Mouse (Mus musculus) CD8-positive naive resting alpha-beta T cell, adult 2 months (primary cell): ENCODE measurements at regions not wholly inside any gene's neighbourhood (a gene's known extent, or its start where the extent isn't known, plus 50 kb on each side); places are given as distances from the start of the nearest gene placed in this dataset.

Experiments
- DNase-seq, 2 experiments: peaks; one replicate each; pipeline ENCODE4 v3.0.0; 2022; ENCODE audit warnings: low read depth in 2 of 2, low spot score in 2 of 2

DNA sequence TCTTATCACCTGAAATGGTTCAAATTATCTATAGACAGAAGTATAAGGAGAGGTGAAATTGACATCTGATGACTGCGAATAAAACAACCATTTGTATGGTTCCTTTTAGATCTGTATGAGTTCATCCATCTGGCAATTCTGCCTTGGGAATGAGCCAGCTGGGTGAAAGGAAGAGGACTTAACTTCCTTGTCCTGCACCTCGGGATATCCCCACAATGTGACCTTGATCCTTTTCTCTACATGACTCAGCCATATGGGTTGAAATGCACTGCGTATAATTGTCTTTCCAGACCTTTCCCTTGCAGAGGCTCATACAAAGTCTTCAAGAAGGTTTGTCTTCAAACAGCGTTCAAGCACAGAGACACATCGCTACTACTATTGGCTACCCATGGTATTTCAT lies 292.6 kb upstream of the Pitrm1 start:
- no peak for DNase-seq

DNA sequence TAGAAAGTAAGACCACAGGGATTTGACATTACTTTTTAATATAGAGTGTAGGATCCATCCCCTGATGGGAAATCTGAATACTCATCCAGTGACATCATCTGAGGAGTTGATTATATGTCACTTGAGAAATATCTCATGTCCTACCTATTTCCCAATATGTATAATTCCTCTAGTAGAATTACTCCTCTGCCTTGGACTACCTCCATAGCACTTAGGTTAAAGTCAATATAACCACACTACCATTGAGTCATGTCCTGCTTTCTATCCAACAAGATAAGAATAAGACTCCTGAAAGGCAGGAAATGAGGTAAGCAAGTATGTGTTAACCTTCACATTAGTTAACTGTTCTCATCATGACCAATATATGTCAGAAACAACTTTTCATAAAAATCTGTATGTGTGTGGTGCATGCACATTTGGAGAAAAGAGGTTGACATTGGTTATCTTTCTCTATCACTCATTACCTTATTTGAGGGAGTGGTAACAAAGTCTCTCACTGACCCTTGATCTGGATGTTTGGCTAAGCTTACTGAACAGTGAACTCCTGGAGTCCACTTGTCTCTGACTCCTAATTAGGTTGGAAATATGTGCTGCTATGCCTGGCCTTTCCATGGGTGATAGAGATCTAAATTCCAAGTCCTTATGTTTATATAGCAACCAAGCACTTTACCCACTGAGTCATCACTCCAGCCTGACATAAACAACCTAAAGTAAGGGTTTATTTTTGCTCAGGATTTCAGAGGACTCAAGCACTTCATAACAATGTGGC lies 292.0 kb upstream of the Pitrm1 start:
- DNase-seq, result no peak

DNA sequence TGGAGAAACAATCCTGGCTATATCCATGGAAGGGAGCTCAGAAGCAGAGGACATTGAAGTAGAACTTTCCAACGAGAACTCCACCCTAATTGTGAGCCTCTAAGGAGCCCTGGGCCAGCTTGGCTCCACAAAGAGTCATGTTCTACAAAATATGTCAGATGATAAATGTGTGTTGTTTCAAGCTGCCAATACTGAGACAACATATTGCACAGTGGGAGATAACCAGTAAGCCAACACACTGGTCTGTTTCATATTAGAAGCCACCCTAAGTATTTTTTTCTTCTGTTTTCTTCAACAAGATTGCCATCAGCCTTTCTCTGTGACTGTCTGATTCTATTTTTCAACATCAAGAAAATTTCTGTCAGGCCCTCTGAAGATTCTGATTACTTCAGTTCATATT lies 289.5 kb upstream of the Pitrm1 start:
- DNase-seq, result no peak

DNA sequence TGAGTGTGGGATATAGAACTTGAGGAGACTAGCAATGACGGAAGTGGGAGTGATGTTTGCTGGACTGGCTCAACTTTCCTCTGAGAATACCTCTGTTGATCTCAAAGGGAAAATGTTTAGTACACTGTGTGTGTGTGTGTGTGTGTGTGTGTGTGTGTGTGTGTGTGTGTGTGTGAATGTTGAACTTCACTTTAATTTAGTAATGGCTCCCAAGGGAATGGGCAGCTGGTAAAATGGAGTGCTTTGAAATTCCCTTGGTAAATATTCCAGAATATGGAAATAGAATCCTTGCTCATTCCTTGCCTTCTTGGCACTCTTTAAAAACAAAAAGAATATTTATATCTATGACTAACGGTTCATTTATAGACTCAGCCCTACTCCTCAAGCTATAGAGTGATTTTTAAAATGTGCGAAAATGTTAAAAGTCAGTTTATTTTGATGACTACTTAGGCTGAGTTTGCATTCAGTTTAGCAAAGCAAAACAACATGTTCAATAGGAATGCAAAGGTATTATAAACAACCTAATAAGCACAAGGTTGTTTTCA lies 287.6 kb upstream of the Pitrm1 start:
- no peak for DNase-seq

DNA sequence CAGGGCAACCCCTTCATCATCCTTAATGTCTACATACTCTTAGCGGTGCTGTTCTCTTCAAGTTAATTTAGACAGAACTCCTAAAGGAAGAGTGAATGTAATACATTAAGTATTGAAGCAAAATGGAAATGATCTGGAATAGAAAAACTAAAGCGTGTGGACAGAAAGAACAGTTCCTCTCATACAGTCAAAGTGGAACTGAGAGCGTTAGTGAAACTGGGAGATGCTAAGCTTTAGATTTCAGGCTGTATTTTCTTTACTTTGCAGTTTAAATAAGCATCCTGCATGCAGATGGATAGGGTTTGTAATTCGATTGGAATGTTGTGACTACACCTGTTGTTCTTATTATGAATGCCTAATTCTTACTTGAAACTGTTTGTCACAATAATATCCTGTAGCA lies 286.5 kb upstream of the Pitrm1 start:
- no peak for DNase-seq

DNA sequence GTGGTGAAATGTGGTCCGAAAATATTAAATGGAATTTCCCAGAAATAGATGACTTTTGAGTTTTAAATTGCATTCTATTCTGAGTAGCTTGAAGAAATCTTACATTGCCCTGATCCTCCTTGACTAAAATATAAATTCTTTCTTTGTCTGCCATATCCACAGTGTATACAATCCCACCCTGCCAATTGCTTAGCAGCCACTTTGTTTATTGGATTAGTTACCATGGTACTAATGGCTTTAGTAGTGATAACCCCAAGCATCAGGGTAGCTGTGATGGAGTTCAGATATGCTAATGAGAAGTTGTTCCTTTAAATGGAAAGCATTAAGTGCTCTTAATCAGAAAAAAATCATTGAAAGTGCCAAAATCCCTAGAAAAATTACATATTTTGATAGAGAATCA lies 277.4 kb upstream of the Pitrm1 start:
- DNase-seq, result no peak

DNA sequence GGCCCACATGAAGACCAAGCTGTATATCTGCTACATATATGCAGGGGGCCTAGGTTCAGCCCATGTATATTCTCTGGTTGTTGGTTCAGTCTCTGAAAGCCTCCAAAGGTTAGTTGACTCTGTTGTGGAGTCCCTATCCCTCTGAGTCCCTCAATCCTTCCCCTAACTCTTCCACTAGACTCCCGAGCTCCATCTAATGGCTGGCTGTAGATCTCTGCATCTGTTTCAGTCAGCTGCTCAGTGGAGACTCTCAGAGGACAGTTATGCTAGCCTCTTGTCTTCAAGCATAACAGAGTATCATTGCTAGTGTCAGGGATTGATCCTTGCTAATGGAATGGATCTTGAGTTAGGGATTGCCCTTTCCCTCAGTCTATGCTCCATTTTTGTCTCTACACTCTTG lies 275.0 kb upstream of the Pitrm1 start:
- DNase-seq, result no peak

DNA sequence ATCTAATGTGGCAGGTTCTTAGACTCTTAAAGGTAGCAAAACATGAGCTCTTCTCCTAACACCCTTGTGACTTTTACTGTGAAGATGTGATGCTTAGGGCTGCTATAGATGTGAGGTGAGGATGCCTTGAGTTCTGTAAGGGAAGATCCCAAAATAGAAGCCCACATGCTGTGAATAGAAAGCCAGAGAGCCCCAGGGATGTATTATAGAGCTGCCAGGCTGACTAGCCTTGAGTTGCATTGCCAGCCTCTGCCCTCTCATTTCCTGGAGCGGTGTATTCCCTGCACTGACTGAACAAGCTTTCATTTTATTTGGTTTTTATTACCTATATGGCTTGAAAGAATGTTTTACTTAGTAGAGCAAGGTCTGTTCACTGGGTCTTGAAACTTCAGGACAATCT lies 267.9 kb upstream of the Pitrm1 start:
- DNase-seq, result no peak

DNA sequence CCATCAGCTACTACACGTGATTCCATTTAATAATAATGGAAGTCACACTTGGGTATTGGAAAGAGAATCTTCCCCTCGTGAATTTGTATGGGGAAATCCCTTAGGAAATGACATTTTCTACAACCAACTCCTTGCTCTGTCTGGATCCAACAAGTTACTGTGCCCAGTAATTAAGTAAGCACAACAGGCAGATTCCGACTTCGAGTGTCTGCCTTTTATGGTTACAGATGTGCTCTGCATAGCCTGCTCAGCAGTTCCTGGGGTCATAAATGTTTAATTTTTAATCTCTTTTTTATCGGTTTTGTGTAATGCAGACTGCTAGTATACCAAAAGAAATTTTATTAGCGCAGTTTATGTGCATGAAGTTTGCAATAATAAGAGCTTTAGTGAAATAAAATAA lies 259.8 kb upstream of the Pitrm1 start:
- DNase-seq, result no peak

DNA sequence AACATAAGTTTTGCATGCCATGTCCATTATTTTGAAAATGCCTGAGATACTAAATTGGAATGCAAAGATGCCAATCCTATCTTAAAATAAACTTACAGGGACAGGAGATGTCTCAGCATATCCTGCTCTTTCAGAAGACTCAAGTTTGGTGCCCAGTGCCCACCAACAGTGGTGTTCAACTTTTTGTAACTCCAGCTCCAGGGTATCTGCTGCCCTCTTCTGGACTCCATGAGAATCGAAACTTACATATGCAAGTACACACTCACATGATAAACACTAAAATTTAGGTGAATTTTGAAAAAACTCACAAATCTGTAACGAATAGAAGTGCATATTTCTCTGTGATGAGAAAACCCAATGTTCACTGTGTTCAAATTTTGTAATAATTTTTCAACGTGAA lies 255.9 kb upstream of the Pitrm1 start:
- no peak for DNase-seq

DNA sequence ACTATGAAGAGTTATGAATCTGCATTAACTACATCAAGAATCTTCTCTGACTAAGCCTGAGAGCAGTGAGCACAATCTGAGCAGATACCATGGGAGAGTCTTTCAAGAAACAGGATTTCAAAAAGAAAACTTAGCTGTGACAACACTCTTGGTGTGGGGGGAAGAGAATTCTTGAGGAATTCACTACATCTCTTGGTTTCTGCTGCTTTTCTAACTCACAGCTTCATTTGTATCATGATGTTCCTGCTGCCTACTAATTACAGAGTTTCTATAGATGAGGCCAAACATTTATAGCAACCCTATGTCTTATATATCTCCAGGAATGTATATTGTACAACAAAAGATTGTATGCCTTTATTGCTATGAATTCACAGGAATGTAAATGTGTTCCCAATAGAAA lies 242.2 kb upstream of the Pitrm1 start:
- no peak for DNase-seq

DNA sequence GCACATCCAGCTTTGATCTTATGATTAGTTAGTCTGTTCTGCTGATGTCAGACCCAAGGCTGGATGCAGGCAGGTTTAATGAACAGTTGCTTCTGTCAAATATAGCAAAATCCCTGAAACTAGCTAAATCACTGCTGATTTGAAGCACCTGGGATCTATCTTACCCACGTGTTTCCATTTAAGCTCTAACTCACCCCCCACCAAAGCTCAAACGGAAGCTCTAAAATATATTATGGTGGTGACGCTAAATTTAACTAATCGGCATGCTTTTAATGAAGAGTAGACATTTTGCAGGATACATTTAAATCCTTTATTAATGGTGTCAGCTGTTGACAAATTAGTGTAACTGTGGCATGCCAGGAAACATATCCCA lies 241.3 kb upstream of the Pitrm1 start:
- no peak for DNase-seq

DNA sequence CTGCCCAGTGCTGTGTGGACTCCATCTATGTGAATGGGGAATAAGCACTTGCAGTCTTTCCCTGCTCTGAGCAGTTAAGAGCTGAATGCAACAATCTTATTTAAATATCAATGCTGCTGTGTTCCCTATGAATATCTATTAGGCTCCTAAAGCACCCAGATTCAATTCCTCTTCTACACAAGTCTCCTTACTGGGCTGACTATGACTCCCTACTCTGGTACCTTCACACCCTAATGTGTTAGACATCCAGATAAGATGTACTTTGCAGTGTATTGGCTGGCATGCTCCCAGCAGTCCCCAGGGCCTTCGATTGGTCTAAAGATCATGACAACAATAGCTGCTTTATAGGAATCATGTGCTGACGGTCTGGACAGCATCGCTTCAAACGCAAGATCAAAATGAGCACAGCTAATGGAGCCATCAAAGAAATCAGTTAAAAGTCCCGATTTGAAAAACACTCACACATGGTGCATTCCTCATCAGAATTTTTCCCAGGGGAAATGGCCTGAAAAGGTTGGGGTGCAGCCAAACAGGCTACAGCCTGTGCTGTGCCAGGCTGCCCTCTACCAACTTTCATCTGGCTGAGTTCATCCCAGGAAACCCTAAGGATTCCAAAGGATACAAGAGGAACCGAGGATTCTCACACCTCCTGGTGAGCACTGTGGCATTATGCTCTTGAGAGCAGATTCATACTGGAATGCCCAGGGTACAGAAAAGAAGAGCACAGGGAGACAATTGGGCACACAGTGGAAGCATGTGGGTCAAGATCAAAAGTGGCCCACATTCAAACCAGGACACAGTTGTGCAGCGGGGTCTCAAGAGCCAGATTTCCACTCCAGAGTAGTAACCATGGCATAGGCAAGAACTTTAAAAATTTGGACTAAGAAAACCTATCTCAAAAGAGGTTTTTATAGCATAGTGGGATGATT lies 240.7 kb upstream of the Pitrm1 start:
- DNase-seq, result no peak

DNA sequence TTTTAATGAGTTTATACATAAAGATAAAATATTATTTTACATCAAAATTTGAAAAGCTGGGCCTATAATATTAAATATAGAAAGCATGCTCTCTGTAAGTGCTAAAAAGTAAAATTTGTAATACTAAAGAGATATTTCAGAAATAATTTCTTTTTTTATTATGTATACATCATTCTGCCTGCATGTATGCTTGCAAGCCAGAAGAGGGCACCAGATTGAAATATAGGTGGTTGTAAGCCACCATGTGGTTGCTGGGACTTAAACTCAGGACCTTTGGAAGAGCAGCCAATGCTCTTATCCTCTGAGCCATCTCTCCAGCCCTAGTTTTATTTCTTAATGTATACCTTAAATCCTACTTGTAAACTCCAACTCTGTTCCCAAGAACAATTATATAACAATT lies 231.7 kb upstream of the Pitrm1 start:
- no peak for DNase-seq

DNA sequence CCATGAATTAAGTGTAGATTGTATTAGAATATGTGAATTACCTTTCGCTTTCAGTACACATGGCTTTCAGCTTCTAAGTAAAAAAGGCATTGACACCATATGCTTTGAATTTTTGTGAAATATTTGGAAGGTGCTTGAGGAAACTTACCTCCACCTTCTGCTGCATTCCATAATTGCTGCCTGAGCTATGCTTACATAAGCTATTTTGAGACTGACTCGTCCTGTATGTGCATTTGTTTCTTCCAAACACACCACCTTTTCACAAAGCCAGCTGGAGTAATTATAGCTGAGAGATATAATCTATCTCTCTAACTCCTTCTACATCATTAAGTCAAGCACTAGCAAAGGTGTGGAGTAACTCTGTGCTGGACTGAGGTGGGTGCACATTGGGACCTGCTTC lies 224.0 kb upstream of the Pitrm1 start:
- no peak for DNase-seq

DNA sequence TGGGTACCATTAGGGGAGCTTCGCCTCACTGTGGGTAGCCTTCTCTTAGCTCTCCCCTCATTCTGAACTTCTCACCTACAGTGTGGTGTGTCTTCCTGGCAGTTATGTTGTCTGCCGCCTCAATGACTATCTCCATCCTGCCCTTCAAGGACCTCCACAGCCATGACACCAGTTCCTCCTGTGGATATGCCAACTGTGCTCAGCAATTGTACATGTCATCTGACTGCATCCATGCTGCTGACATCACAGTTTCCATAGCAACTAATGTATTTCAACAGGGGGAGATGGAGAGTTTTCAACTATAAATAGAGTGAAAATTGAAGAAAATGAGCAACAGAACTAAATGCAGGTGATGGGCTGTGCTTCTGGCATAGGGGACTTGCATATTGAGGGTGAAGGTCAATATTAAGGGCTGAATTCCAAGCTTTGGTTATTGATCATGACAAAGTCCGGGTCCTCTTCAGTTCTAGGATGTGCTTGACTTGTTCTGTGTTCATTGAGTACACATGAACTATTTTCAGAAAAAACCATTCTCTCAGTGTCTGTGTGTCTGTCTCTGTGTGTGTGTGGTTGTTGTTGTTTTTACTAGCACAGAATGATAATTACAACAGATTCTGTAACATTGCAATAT lies 217.5 kb upstream of the Pitrm1 start:
- DNase-seq, result no peak

DNA sequence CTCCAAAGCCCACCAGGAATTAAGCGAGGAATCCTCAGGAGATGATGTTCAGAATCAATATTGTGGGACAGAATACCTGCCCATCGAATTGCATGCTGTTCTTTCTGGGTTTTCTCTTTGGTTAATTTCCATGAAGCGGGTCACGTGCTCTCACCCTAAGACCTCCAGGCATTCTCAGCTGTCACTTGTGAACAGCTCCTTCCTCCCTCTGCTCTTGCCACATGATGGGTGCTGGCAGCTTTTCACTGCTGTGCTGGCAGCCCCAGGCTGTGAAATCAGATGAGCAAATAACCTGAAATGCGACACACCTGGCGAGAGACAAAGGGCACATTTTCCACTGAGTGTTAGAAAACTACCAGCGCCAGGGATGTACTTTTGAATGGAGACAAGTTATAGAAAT lies 207.8 kb upstream of the Pitrm1 start:
- DNase-seq, result no peak

DNA sequence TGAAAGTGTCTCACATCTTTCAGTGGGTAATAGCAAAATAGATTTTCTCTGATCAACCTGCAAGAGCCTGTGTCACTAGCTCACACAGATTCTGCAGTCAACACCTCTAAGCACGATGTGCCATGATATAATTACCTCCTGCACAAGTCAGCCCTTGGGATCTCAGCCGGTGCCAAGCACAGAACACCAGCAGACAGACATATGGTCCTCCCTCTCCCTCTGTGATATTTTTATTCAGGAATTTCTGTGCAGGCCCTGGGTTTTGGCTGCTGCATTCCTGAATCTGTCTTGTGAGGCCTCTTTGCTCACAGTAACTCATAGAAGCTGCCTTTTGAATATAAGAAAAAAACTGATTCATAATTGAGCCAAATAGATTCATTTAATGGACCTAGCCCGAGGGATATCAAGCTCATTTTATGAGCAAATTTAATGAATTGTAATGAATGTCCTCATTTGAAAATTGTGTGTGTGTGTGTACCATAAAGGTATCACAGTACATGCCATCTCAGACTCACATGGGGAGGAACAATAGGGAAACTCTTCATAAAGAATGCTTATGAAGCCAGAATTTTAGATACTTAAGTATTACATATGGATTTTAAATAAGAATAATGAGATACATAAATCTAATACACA lies 206.7 kb upstream of the Pitrm1 start:
- no peak for DNase-seq

DNA sequence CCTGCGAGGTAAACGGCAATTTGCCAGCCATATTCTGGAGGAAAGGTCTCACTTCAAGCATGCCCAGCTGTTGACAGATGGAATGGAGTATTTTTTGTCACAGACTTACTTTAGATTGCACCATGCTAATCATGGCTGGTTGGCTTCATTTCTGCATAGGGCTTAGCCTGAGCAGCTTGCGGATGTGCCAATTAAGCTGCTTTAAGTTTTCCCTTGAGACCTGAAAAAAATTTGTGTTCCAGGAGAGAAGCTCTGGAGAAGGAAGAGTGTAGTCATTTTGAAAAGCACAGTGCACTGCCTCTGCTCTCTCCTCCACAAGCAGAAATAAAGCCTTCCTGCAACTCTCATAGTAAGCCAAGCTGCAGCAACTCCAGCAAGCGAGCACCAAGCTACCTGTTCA lies 182.8 kb upstream of the Pitrm1 start:
- no peak for DNase-seq

DNA sequence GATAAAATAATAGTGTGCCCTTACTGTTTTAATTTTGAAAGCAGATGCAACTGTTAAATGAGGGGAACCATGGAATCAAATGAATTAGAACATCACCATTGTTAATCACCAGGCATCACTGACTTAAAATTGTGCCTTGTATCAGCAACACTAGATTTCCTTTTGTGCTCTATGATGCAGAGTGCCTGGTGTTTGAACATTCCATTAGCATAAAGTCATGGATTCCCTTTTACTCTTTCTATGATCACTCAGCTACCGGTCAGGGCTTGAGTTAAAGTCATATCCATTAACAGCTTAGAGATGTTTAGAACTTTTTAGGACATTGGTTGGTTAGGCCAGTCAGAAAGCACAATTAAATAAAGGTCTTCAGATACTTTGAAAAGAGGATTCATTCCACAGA lies 180.3 kb upstream of the Pitrm1 start:
- DNase-seq, result no peak

DNA sequence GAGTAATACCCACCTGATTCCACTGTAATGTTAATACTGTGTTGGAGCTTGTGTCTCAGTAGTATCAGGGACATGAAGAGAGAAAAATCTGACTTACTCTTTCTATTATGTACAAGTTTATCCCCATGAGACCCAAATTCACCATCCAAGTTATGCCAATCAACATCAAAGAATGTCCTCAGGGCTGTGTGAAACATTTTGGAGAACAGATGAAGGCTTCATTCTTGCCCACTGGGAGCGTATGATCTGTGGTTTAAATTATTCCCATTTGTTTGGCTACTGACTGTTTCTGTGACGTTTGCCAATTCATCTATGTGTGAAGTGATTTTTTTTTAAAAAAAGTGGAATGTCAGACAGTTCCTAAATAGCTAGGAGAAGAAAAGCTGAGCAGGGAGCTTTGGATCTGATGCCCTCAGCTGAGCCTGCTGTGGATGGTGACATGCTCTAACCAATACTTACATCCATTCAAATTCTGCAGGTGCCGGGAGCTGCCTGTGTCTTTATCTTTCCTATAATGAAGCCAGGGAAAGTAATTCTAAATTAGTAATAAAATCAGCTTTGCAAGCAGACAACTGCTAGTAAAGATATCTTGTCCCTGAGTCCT lies 173.3 kb upstream of the Pitrm1 start:
- DNase-seq, result no peak
